Mouse (Mus musculus): ENCODE measurements around the gene Fam53a.

Gene Fam53a

GRCm38 (mm10) chr5:33630615-33631014, 1.2 kb upstream of the Fam53a start:
- DNase-seq: peak; percentile 16 to 25

DNA sequence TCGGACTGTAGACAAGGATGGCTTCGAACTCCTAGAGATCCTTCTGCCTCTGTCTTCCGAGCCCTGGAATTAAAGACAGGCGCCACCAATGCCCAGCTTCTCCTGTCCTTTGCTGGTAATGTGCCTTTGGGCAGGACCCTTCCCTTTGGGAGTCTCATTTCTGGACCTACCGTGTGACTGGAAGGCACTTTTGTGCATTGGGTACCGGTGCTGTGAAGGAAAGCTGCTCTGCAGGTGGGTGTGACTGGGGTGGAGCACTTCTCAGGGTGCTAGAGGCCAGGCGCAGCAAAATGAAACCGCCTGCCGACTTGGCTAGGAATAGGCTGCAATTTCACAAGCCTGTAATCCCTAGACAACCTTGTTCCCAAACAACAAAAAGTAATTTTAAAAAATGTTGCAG, 626 bp upstream of the Fam53a start:
- peak in 1 of 2 experiments; percentile 44 for DNase-seq

GRCm38 (mm10) chr5:33628820-33629300, 575 bp downstream of the Fam53a start:
- DNase-seq: peak in 1 of 2 experiments; percentile 65

DNA sequence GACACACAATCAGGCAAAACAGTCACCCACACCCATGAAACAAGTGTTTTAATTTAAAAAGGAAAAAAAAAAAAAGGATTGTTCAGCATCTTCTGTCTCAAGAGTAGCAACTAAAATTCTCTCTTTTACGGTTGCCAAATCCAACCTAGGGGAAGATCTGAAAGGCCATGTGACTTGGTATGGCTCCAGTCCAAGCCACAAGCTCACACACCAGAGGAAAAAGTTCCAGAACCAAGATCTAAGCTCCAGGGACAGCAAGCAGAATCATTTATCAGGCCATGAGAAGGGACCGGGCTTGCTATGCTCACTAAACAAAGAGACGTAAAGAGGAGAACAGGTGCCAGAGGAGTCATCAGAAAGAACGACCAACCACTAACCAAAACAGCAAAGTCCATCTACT, 1.5 kb downstream of the Fam53a start:
- DNase-seq: no peak

GRCm38 (mm10) chr5:33623766-33624165, 5.7 kb downstream of the Fam53a start:
- no peak for DNase-seq

DNA sequence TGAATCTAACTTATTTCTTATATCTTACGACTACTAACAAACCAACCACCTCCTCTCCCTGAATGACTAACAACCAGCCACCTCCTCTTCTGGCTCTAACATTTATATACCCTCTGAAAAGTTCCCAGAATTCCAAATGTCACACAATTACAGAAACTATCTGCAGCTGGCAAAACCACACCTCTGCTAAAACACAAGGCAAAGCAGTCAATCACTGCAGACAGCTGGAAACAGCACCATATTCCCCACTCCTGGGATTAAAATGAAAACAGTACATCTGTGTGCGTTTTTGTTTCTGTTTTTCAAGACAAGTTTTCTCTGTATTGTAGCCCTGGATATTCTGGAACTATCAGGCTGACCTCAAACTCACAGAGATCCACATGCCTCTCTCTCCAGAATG, 6.8 kb downstream of the Fam53a start:
- no peak for DNase-seq

- no peak for DNase-seq
These were observed 15.0 kb downstream of the Fam53a start for GRCm38 (mm10) chr5:33614391-33614790.

- peak; percentile 45 to 47 for DNase-seq
These were observed 17.6 kb downstream of the Fam53a start for GRCm38 (mm10) chr5:33611795-33612194.

DNA sequence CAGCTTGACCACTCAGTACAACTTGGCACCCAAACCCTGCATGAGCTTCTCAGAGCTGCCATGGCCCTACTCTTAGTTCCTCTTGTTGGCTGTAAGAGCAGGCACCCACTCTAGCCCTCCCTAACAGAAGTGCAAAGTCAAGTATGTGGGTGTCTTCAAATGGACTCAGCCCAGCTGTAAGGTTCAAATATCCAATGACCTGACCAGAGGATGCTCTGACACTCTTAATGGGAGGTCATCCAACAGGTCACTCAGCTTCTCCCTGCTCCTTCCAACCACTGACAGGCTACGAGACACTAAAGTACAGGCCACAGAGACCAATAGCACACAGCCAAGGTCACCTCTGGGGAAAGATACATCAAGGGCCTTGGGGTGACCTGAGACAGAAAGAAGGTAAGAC, 20.2 kb downstream of the Fam53a start:
- DNase-seq: no peak

GRCm38 (mm10) chr5:33607434-33607833, 22.0 kb downstream of the Fam53a start:
- no peak for DNase-seq

- DNase-seq: peak; percentile 41 to 57
These were observed 22.8 kb downstream of the Fam53a start for GRCm38 (mm10) chr5:33606631-33607030.

DNA sequence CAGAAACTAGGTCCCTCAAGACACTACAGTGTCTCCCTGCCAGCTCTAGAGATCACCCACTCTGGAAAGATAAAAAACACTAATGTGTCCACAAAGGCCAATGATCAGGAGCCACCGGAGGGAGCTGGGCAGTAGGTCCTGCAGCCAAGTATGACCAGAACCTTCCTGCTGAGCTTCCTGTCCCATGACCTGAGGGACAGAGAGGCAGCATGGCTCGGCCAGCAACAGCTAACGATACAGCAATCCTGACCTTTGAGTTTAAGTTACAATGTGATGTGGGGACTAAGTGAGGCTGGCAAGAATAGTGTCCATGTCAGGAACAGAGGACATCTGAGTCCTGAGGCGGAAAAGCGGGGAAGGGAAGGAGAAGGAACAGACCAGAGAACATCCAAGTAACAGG, 24.1 kb downstream of the Fam53a start:
- peak; percentile 39 to 44 for DNase-seq

DNA sequence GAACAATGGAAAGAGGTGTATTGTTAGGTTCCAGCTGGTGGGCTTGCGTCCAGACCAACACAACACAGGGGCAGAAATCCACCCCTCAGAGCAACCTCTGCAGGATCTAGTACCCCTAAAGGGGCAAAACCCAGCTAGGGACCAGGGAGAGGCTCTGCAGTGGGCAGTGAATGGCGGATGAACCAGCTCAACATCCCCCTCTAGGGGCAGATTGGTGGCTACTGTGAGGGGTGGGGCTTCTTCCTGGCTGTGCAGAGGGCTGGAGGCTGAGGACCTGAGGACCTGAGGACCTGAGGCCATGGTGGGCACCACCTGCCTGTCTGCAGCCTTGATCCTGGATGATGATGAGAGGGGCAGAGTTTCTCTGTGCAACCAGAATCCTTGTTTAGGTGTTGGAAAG, 35.8 kb downstream of the Fam53a start:
- DNase-seq: peak in 1 of 2 experiments; percentile 27

DNA sequence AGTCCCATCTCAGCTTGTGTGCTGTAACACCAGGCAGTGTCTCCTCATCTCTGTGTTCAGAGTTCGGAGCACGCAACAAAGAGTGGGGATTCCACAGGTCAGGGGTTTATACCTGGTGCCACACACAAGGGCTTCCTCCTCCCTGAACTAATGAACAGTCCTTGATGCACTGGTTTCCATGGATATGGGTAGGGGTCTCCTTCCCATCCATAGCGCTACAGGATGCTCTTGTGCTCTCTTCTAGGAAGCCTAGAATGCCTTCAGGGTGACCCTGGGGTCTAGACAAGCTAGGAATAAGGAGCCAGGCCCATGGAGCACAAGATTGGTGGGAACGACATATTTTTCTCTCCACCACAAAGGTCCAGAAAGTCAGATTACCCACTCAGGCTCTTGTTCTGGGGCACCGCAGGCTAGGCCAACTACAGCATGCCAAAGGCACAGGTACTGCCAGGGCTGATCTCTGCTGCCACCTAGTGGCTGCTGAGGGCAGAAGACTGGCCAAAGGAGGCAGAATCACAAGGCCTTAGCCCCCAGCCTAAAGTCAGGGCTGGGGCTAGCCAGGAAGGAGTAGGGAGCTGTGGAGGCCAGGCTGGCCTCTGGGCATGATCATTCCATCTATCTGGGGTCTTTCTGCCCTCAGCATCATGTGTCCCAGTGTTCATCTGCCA, 40.1 kb downstream of the Fam53a start:
- peak; percentile 81 to 90 for DNase-seq

DNA sequence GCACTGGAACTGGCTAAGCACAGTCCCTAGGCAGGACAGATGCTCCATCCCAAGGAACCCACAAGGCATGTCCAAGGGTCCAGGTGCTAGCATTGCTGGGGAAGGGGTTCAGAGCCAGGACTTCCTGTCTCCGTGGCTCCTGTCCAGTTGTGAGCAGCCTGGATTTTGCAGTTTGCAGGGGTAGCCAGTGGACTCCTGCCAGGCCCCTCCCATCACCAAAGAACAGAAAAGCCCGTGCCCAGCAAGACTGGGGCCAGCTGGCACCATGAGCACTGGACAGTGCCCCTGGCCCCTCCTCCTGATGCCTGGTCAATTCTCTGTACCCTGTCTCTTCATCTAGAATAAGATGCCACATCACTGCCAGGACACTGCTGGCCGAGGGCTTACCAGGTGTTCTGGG, 41.4 kb downstream of the Fam53a start:
- no peak for DNase-seq

DNA sequence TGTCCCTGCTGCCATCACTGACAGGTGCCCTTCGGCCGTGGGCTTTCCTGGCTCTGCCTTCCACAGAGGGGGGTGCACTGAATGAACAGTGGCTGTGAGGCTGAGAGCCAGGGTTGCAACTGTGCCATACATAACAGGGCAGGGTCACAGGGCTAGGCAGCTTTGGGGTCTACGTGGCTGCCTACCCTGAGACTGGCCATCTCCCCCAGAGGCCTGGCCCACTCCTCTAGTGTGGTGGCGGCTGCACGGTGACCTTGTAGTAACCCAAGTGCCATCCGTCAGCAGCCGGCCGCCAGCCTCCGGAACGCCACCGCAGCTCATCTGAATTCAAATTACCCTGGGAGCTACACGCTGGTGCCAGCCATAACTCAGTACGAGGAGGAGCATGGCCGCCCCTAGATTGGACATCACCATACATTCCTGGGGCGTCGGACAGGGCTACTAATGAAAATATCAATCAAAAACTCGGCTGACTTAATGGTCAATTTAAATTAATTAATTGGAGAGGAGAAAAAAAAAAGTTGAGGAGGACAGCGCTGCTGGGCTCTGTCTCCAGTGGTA, 41.9 kb downstream of the Fam53a start:
- DNase-seq: no peak

DNA sequence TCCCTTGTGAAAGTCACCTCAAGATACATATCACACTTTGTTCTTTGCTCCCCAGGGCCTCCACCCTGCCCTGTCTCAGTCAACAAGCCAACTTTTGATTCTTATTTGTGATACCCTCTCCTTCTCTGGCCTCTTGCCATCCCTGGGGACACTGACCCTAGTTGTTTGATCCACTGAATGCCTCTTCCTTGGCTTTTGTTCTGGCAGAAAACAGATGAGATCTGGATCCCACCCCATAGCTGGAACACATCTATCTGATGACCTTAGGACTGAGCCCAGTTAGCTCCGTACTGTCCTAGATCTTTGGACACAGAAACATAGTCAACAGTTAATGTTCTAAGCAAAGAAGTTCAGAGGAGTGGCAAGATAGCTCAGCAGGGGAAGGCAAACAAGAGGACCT, 49.1 kb downstream of the Fam53a start:
- no peak for DNase-seq

GRCm38 (mm10) chr5:33574207-33574606, 55.2 kb downstream of the Fam53a start:
- DNase-seq: no peak

DNA sequence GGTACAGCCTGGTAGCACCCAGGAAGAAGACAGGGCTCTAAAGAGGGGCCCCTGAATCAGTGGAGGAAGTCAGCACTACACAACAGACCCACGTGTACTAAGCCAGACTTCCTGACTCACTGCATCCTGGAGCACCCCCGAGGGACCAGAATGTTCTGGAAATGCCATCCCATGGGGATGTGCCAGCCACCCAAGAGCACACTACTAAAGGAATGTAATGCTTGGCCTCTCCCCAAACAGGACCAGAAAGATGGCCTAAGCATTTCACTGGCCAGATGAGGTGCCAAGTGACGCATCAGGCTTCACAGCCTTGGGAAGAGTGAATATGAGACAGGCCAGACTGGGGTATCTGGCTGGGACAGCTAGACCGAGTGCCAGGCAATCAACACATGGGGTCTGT, 63.5 kb downstream of the Fam53a start:
- DNase-seq: no peak

- DNase-seq: no peak
These were observed 73.0 kb downstream of the Fam53a start for GRCm38 (mm10) chr5:33556277-33556995.

Data from cerebellum, postnatal 25 days (tissue).